Comparison of ENCODE assay signal across 28 mouse cellular contexts in genomic region chr6:136708597-136708996, GRCm38 (mm10). TPM values are rescaled to one million over a fixed set of nuclear protein-coding genes. Genes with fewer than 3 reads are reported as not detected.
DNase-seq lines count a peak whose midpoint lies in the region; ATAC-seq and TF ChIP-seq lines count a peak whose summit lies in the region.
"Had no signal": no experiment of that assay in that cellular context is flagged by ENCODE, and none has a peak within 500 bp of the region (broad histone marks: within the 10 kb centered on the region; RNA-seq: fewer than 3 reads in every experiment).

No protein-coding gene starts in this region.

- in situ Hi-C loops in Patski (cut with MboI; ENCODE audit: low pct_unique_long_range_greater_than_20kb), result no loop called here

- WGBS in forebrain, embryonic 12.5 days, result 93% methylated on average over 6 of the region's 6 CpGs

- no peaks in the 10 kb centered on the region for H3K9me3 ChIP-seq in forebrain, embryonic 12.5 days
- H3K9me3 ChIP-seq: embryonic facial prominence, embryonic 13.5 days; embryonic facial prominence, embryonic 15.5 days; forebrain, embryonic 10.5 days; forebrain, embryonic 13.5 days; forebrain, embryonic 15.5 days had no signal

- no peak overlapping the region for H3K4me3 ChIP-seq in forebrain, embryonic 12.5 days (replicated peaks)
- H3K4me3 ChIP-seq: embryonic facial prominence, embryonic 13.5 days; embryonic facial prominence, embryonic 15.5 days; erythroblast, embryonic 14.5 days; forebrain, embryonic 10.5 days; forebrain, embryonic 13.5 days; forebrain, embryonic 15.5 days had no signal

- H3K27me3 ChIP-seq in Patski, result no peaks in the 10 kb centered on the region
- H3K27me3 ChIP-seq in forebrain, embryonic 12.5 days, result no peaks in the 10 kb centered on the region
- H3K27me3 ChIP-seq: CH12.LX; embryonic facial prominence, embryonic 13.5 days; embryonic facial prominence, embryonic 15.5 days; forebrain, embryonic 13.5 days; forebrain, embryonic 15.5 days had no signal

- POLR2A ChIA-PET in Patski (lab: Charles Lee), result no interaction called here

- CTCF ChIA-PET in Patski (lab: Charles Lee), result interaction anchor here (0.6 to 1.9 kb wide), 3 partner anchors 13 to 88 kb away, joined by 3 to 5 read pairs (median 4); no protein-coding TSS in a partner anchor

- no peaks in the 10 kb centered on the region for H3K36me3 ChIP-seq in forebrain, embryonic 12.5 days (replicated peaks)
- H3K36me3 ChIP-seq: embryonic facial prominence, embryonic 13.5 days; embryonic facial prominence, embryonic 15.5 days; forebrain, embryonic 10.5 days; forebrain, embryonic 15.5 days; G1E had no signal

- H3K4me2 ChIP-seq in forebrain, embryonic 12.5 days, result no peak overlapping the region
- H3K4me2 ChIP-seq: embryonic facial prominence, embryonic 13.5 days; embryonic facial prominence, embryonic 15.5 days; forebrain, embryonic 13.5 days; forebrain, embryonic 15.5 days had no signal

- no peak overlapping the region for H3K9ac ChIP-seq in forebrain, embryonic 12.5 days
- H3K9ac ChIP-seq: embryonic facial prominence, embryonic 13.5 days; embryonic facial prominence, embryonic 15.5 days; forebrain, embryonic 13.5 days; forebrain, embryonic 15.5 days; forebrain, postnatal 0 days had no signal

- no peak overlapping the region for H3K27ac ChIP-seq in forebrain, embryonic 12.5 days
- H3K27ac ChIP-seq: embryonic facial prominence, embryonic 13.5 days; embryonic facial prominence, embryonic 15.5 days; forebrain, embryonic 10.5 days; forebrain, embryonic 13.5 days; forebrain, embryonic 15.5 days had no signal

- TF ChIP-seq CTCF in Patski (IDR thresholded peaks at IDR 0.05), result no peak

- no peaks in the 10 kb centered on the region for H3K4me1 ChIP-seq in forebrain, embryonic 12.5 days
- H3K4me1 ChIP-seq: embryonic facial prominence, embryonic 15.5 days; forebrain, embryonic 10.5 days; forebrain, embryonic 13.5 days; forebrain, embryonic 15.5 days had no signal

- peak; percentile 79 for ATAC-seq in Patski
- peak; percentile 69 for ATAC-seq in megakaryocyte, adult 5-6 weeks (ENCODE audit: poor library complexity, severe bottlenecking)
- peak; percentile 74 for ATAC-seq in neutrophil, adult 5-6 weeks (ENCODE audit: extremely low read depth, insufficient number of reproducible peaks, low FRiP score, poor library complexity, severe bottlenecking)
- no peak for ATAC-seq in forebrain, embryonic 12.5 days (ENCODE audit: low FRiP score)
- ATAC-seq: CD4-positive, CD25-positive, alpha-beta regulatory T cell, adult 4 months; forebrain, embryonic 13.5 days; forebrain, embryonic 15.5 days; forebrain, postnatal 0 days had no signal

- DNase-seq in A20 (ENCODE audit: low read depth, low spot score) (peak; percentile 29), Patski (ENCODE audit: low read depth, low spot score) (no peak)
- no peak for DNase-seq in layer of hippocampus, adult 9-11 months
- DNase-seq in adrenal gland, postnatal 10 days, result no peak
- DNase-seq in spleen, postnatal 14 days (ENCODE audit: low spot score in 2 of 2), result no peak
- DNase-seq: adrenal gland, adult 2 months; adrenal gland, postnatal 14 days; adrenal gland, postnatal 36 days; cerebellum, adult 11 months; cerebellum, adult 18-20 months; cerebellum, adult 8-10 months; cerebellum, adult 9-11 months; cerebellum, postnatal 14 days; cerebellum, postnatal 36 days; embryo, embryonic 11 days; forebrain, postnatal 0 days had no signal

RNA-seq across cellular contexts. Expression of gene Plbd1, which starts 46.9 kb away (rescaled TPM):
- polyA plus RNA-seq in Patski (2021), result not detected
- total RNA-seq in megakaryocyte, adult 5-6 weeks (2015), result 346 and 350 TPM in 2 replicates
- 290 and 300 TPM in 2 replicates for total RNA-seq in megakaryocyte, adult 5-6 weeks (2017)
- 276 and 296 TPM in 2 replicates for total RNA-seq in neutrophil, adult 5-6 weeks (2017)
- 100 to 1,000 TPM; 114 to 115 TPM for total RNA-seq in adrenal gland, postnatal 10 days (2021)
- 0.41 and 1.0 TPM in 2 replicates for polyA plus RNA-seq in forebrain, embryonic 12.5 days (2016; fragmentation: Nextera tagmentation; extraction: Ambion mirVana)
- total RNA-seq: CH12.LX, G1E had no signal
- polyA plus RNA-seq: G1E had no signal
